Mouse (Mus musculus) gastrocnemius, postnatal 25 days (tissue): Measurements from ENCODE around the gene Rbbp7. TPM values are rescaled to one million over a fixed set of nuclear protein-coding genes. Genes with fewer than 3 reads are reported as not detected.

Experiments used
- DNase-seq: peaks from one replicate; pipeline ENCODE4 v3.0.0; 2022
- total RNA-seq, 2 experiments: library from RNA; stranded (reverse); gene quantifications; 1 replicate in 1 of 2; 2 replicates in 1 of 2; pipeline ENCODE4 v1.2.3; 2021

Rbbp7 gene
- total RNA-seq, 2 experiments from 2014 or later = 78.9 to 86.9 TPM

GRCm38 (mm10) chrX:162828016-162828415 lies 67.8 kb downstream of the Rbbp7 start:
- no peak for DNase-seq

Other genes starting within 250 kb of the Rbbp7 start
- gene Reps2, start 116.8 kb upstream of the Rbbp7 start, total RNA-seq = 1 to 10 TPM; 1.4 to 2.4 TPM
- 1 to 10 TPM; 6.2 to 7.7 TPM for gene Txlng, start 69.1 kb downstream of the Rbbp7 start, total RNA-seq
- gene Syap1, start 128.0 kb downstream of the Rbbp7 start, total RNA-seq = 10 to 100 TPM; 21.8 to 24.8 TPM
- gene Ctps2, start 140.8 kb downstream of the Rbbp7 start, total RNA-seq = 1 to 10 TPM; 5.1 to 8.4 TPM
- gene S100g, start 204.2 kb downstream of the Rbbp7 start, total RNA-seq = not detected